Mouse (Mus musculus): ENCODE measurements around the gene Slc9a3r1.

DNA sequence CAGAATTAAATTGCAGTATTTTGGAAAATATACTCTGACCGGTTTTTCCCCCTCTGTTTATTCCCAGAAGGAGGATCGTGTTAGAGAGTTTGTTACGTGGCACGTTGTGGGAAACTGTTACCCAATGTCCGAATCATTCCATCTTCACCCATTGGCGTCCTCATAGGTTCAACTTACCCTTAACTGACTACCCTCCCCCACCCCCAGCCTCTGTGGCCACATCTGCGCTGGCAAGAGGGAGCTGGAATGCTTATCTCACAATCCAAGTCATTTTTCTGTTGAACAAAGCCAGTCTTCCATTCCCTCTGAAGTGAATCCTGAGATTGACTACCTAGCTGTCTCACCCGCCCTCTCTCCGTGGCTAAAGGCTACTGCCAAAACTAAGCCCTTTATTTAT is 938 bp upstream of the Slc9a3r1 start:
- TF ChIP-seq CTCF (IDR thresholded peaks at IDR 0.05; ENCODE audit: low read depth), result no peak
- no peak for TF ChIP-seq EP300 (IDR thresholded peaks at IDR 0.05; ENCODE audit: low read depth)

Data from liver, postnatal 0 days (tissue).